Mouse (Mus musculus) G1E-ER4 (cell line): ENCODE measurements around the gene Plekhg4. TPM values are rescaled to one million over a fixed set of nuclear protein-coding genes. Genes with fewer than 3 reads are reported as not detected.

Experiments used
- GATA1 ChIP-seq: IDR thresholded peaks from one replicate; pipeline ENCODE4 v1.8.0; 2012; ENCODE audit warnings: low read length, inconsistent platforms
- polyA plus RNA-seq: library from polyadenylated mRNA; stranded (reverse); fragments of >175 nt; gene quantifications from 2 replicates; pipeline ENCODE4 v1.2.3, GENCODE M21; 2012

Gene Plekhg4
- polyA plus RNA-seq, 1 experiment: not detected

DNA sequence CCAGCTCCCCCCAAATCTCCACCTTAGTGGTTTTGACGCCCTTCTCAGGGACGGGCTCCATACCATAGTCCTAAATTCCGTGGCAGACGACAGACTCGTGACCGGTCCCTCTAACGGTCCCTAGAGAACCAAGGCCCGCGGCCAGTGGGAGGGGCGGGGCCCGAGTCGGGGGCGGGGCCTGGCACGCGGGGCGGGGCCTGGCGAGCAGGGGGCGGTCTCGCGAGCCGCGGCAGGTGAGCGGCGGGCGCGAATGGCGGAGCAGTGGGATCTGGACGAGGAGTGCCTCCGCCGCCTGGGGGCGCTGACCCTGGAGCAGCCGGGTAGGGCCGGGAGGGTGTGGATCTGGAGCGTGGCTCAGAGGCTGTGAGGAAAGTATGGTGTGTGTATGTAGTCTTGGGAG is 40.3 kb downstream of the Plekhg4 start, which contains the start of the genes Kctd19 and Lrrc36:
Gene Kctd19 (minus strand): TSS at position 112 of the 400 bp plus-strand sequence.
Gene Lrrc36 (plus strand): TSS at position 181 of the 400 bp plus-strand sequence.
- no peak for TF ChIP-seq GATA1

DNA sequence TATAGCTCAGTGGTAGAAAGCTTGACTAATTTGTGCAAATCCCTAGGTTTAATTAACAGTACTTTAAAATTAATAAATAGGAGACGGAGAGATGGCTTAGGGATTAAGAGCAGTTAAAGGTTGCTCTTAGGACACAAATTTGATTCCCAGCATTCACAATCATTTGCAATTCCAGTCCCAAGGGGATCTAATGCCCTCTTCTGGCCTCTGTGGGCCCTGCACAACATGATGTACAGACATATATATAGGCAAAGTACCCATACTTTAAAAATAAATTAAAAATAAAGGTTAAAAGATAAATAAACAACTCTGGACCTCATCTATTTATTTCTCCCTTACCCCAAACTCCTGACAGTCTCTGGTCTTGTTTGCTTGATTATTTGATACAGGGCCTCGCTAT is 45.9 kb downstream of the Plekhg4 start:
- no peak for TF ChIP-seq GATA1

DNA sequence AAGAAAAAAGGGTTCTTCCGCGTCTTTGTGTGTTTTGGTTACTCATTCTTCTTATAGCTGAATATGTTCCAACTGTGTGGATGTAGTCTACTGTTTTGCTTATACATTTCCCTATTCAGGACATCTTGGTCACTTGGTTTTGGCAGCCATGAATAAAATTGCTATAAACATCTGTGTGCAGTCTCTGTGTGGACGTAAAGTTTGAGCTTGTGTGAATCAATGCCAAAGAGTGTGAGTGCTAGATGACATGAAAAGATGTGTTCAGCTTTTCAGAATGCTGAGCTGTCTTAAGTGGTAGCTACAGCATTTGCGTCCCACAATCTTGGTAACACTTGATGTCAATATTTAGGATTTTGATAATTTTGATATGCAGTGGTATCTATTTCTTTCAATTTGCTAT is 46.7 kb downstream of the Plekhg4 start:
- TF ChIP-seq GATA1: no peak

DNA sequence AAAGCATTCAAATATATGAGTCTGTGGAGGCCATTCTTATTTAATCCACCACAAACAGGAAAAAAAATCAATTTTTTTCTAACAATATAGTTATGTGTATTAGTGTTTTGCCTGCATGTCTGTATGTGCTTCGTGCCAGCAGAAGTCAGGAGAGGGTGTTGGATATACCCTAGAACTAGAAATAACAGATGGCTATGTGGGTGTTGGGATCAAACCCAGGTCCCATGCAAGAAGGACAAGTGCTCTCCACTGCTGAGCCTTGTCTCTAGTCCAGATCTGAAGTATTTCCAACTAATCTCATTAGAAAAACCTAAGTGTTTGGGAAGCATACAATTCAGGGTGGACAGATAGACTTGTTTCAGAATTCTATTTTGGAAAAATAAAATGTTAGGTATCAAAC is 48.9 kb downstream of the Plekhg4 start:
- no peak for TF ChIP-seq GATA1

DNA sequence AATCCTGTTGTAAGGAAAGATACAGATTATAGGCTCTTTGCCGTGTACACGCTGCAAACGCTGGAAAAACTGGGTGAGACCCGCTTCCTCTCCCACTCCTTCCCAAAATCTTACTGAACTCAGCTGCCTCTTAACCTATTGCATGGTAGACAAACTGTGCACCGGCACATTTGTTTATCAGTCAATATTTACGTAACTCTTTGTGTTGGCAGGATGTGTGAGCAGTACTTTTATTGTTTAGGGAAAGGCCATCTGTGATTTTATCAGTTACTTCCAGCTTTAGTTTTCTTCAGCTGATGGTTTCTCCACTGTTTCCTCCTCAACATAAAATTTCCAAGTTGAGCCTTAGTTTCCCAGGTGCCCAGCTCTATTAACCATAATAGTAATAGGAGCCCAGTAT is 53.8 kb downstream of the Plekhg4 start:
- no peak for TF ChIP-seq GATA1

DNA sequence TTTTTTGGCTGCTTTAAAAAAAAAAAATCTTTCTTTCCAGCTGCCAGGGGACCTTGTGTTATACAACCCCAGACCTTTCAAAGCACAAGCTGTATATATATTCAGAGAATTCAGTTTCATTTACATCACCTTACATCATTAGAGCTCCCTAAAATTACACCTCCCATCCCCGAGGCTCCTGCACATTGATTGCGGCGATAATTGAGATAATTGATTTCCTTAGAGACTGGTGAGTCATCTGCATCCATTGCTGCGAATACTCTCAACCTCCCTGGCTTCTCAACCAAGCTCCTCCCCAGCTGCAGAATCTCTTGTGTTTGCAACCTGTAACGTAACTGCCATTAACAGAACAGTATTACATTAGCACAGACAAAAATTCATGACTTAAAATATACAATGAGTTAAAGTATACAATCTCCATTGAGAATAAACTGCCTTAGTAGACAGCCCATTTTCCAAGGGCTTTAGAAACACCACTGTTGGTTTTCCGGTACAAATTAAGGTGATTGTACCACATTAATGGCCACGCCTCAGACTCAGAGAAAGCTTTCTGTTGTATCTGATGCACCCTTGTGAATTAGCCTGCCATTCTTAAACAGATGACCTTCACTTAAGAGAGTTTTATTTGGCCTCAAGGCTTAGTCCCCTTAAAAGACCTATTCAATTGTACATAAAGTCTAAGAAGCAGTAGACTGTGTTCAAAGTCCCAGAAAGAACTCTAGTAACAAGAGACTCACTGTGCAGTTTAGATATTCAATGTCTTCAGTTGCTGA is 58.9 kb downstream of the Plekhg4 start:
- TF ChIP-seq GATA1: no peak

Other genes with a start within 250 kb of the Plekhg4 start
- gene Ces4a, start 241.5 kb upstream of the Plekhg4 start, polyA plus RNA-seq: not detected in 2 replicates
- 23.6 and 33.1 TPM in 2 replicates for gene Cbfb, start 202.6 kb upstream of the Plekhg4 start, polyA plus RNA-seq
- 4.6 and 6.4 TPM in 2 replicates for gene D230025D16Rik, start 148.1 kb upstream of the Plekhg4 start, polyA plus RNA-seq
- gene B3gnt9, start 118.1 kb upstream of the Plekhg4 start, polyA plus RNA-seq: 13.1 and 16.3 TPM in 2 replicates
- 31.1 and 39.7 TPM in 2 replicates for gene Tradd, start 108.7 kb upstream of the Plekhg4 start, polyA plus RNA-seq
- 7.0 and 8.3 TPM in 2 replicates for gene Fbxl8, start 108.6 kb upstream of the Plekhg4 start, polyA plus RNA-seq
- 0.55 and 0.76 TPM in 2 replicates for gene Hsf4, start 103.5 kb upstream of the Plekhg4 start, polyA plus RNA-seq
- 0.24 and 0.43 TPM in 2 replicates for gene Nol3, start 97.1 kb upstream of the Plekhg4 start, polyA plus RNA-seq
- 1.6 and 1.8 TPM in 2 replicates for gene 4931428F04Rik, start 83.4 kb upstream of the Plekhg4 start, polyA plus RNA-seq
- gene Exoc3l, start 77.2 kb upstream of the Plekhg4 start, polyA plus RNA-seq: 1.3 and 1.4 TPM in 2 replicates
- 47.6 and 62.4 TPM in 2 replicates for gene E2f4, start 75.6 kb upstream of the Plekhg4 start, polyA plus RNA-seq
- gene Elmo3, start 67.7 kb upstream of the Plekhg4 start, polyA plus RNA-seq: 0.87 and 0.95 TPM in 2 replicates
- gene Lrrc29, start 47.0 kb upstream of the Plekhg4 start, polyA plus RNA-seq: 3.4 and 4.3 TPM in 2 replicates
- 18.3 and 26.8 TPM in 2 replicates for gene Tmem208, start 46.9 kb upstream of the Plekhg4 start, polyA plus RNA-seq
- 7.3 and 7.7 TPM in 2 replicates for gene Fhod1, start 25.3 kb upstream of the Plekhg4 start, polyA plus RNA-seq
- gene Slc9a5, start 24.4 kb upstream of the Plekhg4 start, polyA plus RNA-seq: 0.49 and 0.50 TPM in 2 replicates
- gene Kctd19, start 40.2 kb downstream of the Plekhg4 start, polyA plus RNA-seq: not detected in 2 replicates
- gene Lrrc36, start 40.3 kb downstream of the Plekhg4 start, polyA plus RNA-seq: not detected in 2 replicates
- gene Tppp3, start 98.3 kb downstream of the Plekhg4 start, polyA plus RNA-seq: not detected in 2 replicates
- 0.15 and 0.16 TPM in 2 replicates for gene Zdhhc1, start 123.6 kb downstream of the Plekhg4 start, polyA plus RNA-seq
- not detected in 2 replicates for gene Hsd11b2, start 145.5 kb downstream of the Plekhg4 start, polyA plus RNA-seq
- 17.4 and 23.6 TPM in 2 replicates for gene Atp6v0d1, start 192.8 kb downstream of the Plekhg4 start, polyA plus RNA-seq
- gene Ripor1, start 232.0 kb downstream of the Plekhg4 start, polyA plus RNA-seq: 56.3 and 62.8 TPM in 2 replicates